Mouse (Mus musculus) fat pad, adult 2 months (tissue): ENCODE results near the gene Dcaf1.

ENCODE experiments used
- DNase-seq: peaks from one replicate; pipeline ENCODE4 v3.0.0-alpha.2; 2011; ENCODE audit warnings: low read depth, low spot score; ENCODE audit errors: extremely low read depth

Gene Dcaf1

DNA sequence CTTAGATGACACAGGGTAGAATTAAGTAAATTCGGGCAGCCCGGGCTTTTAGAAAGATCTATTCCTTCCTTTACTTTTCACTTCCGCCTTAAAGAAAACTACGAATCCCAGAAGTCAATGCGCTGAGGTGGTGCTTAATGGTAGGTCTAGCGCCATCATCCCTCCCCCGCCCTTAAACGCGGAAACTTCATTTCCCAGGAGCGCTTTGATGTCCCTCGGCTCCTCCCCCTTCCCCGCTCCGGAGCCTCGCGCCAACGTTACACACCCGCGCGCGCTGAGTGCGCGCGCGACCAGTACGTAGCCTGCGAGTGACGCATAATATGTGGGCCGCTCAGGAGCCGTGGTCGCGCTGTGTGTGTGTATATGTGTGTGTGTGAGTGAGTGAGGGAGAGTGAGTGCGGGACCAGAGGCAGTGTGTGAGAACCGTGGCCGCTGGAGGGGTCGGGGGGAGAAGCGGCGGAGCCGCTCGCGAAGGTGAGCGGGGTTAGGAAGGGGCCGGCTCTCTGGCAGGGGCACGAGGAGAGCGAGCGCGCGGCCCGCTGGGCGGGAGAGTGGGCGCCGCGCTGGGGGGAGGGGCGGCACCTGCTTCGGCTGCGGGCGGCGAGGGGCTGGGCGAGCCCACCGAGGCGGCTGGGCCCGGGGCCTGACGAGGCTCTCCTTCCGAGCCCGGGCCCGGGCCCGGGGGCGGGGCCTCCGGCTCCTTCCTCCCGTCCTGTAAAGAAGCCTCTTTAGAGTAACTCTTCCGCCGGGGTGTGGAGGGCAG is at the start of gene Dcaf1:
Gene Dcaf1 (plus strand): TSS at position 257 of the 763 bp plus-strand sequence.
- peak; percentile 84 for DNase-seq

DNA sequence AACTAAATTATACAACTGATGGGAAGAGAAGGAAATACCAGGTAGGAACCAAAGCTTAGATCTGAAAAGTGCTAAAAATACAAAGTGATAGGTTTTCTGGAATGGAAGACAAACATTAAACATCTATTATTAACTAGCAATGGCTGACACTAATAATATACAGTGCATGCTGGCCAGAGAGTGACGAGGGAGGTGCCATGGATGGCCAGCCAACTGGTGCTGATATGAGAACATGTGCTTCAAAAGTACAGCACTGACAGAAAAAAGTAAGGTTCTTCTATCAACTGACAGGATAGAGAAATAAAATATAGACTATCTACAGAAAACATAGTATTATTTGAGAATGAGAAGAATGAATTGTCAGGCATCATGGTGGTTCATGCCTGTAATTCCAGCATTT is 45.6 kb upstream of the Dcaf1 start:
- DNase-seq: no peak

DNA sequence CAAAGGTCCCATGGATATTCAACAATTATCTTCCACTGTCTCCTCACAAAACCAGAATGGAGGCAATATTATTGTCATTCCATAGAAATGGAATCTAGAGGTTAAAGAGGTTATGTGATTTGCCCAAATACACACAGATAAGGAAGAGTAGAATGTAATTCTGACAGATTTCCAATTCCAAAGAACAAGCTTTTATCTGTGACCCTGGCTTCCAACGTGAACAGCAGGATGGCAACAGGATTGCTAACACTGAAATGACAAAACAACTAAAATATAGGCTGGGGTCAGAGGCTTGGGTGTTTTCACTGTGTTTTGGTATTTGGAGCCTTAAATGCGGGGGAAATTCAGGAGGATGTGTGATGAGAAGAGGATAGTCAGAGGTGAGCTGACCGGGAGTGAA is 44.3 kb upstream of the Dcaf1 start:
- no peak for DNase-seq

DNA sequence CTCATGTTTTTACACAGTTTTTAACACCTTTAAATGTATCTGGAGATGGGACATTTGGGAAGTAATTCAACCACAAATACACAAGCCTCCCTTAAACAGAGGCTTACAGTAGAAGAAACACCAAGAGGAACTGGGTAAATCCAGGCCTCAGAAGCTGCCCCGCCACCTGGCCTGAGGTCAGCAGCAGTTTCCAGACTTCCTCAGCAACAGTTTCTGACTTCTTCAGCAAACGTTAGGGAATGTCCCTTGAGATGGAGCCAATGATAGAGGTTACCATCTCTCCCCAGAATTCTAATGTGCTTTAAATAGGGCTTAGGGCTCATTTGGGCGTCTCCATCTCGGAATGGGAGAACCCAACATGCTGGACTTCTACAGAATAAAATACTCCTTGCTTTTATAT is 43.4 kb upstream of the Dcaf1 start:
- no peak for DNase-seq

DNA sequence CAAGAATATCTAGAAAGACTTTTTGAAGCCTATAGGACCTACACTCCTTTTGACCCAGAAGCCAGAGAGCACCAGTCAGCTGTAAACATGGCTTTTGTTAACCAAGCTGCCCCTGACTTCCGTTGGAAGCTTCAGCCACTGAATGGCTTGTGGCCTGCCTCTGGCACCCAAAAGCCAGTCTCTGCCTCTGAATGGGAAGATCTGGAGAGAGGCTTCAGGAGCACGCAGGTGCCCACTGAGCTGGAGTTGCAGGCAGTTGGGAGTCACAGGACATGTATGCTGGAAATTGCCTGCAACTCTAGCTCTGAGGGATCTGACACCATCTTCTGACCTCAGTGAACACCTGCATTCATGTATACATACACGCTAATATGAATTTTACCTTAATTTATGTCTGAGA is 41.6 kb upstream of the Dcaf1 start:
- no peak for DNase-seq

DNA sequence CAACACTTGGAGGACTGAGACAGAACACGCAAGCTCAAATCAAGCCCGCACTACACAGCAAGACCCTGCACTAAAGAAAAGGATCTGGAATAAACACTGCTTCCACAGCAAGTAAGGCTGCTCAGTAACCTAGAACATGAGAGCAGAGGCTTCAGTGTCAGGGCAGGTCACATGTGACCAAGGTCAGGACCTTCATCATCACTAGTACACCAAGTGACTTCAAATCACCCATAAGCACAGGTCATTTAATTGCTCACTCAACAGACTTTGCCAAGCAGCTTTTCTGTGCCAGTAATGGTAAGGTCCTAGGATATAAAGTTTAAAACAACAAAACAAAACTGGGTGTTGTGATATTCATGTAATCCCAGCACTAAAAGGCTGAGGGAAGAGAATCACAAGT is 38.1 kb upstream of the Dcaf1 start:
- no peak for DNase-seq

DNA sequence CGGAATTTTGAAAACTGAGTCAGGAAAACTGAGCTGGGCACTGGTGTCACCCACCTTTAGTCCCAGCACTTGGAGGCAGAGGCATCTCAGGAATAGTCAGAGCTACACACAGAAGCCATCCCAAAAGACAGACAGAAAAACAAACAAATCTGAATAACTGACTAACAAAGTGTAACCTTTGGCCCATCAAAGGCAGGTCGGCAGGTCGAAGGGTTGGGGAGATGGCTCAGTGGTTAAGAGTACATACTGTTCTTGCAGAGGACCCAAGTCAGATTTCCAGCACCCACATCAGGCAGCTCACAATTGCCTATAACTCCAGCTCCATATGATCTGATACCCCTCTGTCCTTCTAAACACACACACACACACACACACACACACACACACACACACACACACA is 36.5 kb upstream of the Dcaf1 start:
- DNase-seq: no peak

DNA sequence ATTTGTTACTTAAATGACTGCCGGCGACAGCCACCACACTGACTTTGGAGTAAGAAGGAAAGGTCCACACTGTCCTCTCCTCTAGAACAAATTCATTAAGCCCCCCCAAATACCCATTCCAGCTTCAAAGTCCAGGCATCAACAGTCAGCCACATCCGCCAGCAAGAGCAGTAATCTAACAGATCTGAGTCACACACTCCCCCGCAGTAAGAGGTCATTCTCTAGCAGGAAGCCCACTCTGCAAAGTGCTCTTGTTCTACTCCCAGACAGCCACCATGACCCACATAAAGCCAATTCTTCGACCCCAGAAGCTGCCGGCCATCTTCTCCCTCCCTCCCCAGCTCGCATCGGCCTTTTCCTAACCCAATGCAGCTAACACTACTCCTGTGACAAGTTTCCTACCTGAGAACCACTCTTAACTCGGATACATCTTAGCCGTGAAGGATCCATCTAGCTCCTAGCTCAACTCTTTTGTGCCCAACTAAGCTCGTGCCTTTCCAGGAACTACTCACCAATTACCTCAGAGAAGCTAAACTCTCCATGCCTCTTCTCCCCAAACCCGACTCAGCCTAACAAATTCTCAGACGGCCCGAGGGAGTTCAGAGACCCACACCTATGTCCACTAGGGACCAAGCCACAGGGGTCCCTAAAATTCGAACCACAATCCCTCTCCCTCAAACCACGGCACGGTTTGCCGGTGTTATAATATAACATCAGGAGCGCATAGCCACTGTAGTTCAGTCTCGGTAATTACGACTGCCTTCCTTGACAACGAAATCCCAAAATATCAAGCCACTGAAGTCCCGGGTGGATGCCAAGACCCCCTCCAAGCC is 33.5 kb upstream of the Dcaf1 start:
- no peak for DNase-seq

DNA sequence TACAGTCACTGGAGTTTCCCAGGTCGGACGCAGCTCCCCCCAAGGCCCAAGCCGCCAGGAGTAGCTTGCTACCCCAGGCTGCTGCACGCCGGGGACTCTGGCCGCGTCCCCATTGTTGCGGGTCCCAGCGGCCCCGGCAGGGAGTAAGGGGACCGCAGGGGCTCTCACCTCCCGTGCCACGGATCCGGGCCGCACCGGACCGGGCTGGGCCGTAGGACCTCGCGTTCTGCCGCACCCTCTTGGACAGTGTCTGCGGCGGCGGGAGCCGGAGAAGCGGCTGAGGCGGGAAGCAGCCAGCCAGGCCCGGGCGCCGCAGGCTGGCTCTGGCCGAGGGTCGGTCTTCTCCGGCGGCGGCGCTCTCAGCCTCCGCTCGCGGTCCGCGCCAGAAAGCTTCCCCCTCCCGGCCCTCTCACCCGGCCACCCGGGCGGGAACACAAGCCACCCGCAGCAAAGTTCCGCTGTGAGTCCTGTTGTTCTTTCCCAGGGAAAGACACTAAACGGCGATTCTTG is 32.8 kb upstream of the Dcaf1 start, which contains the start of gene Rad54l2:
Gene Rad54l2 (minus strand): TSS at position 383 of the 510 bp plus-strand sequence.
- DNase-seq: no peak

DNA sequence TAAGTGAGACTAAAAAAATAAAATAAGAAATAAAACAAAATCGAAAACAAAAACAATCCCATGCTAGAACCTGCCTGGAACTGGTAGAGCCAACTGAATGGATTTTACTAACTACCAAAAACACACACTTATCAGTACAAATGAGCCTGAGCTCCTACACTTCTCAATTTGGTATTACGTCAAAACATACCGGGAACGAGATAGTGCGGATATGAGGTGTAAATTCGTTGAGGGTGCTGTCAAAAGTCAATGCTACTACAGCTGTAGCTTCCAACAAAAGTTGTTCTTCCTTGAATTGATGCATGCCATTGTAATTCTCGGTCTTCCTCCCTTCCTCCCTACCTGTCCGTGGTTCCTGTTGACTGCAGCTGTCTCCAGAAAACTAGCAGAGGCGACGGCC is 32.3 kb upstream of the Dcaf1 start:
- no peak for DNase-seq

DNA sequence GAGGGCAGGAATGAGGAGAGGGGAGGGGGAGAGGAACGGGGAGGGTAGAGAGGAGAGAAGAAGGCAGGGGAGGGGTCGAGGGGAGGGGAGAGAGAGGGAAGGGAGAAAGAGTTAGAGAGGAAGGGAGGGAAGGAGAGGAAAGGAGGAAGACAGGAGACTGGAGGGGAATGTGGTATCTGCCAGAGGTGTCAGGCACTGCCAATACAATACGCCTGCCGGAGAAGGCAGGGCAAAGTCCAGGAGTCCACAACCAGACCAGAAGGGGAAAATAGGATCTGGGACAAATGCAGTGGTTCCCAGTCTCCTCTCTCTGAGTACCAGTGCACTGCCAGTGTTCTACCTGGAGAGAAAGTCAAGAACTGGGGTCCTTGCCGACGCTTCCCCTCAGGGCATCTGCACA is 30.8 kb upstream of the Dcaf1 start:
- DNase-seq: no peak

DNA sequence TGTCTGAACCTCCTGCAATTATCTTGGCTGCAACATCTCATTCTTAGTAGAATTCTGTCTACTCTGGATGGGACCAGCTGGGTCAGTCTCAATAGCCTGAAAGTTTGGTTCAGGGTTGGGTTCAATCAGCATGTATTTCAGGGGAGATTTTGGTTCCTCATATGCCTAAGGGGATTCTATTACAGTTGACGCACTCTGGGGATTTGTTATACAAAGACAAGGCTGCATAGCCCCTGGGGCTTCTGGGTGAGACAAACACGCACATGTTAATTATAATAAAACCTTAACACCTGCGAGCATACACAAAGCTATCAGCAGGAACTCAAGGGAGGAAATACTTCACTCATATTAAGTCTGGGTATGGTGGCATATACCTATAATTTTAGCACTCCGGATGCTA is 15.2 kb upstream of the Dcaf1 start:
- DNase-seq: no peak

DNA sequence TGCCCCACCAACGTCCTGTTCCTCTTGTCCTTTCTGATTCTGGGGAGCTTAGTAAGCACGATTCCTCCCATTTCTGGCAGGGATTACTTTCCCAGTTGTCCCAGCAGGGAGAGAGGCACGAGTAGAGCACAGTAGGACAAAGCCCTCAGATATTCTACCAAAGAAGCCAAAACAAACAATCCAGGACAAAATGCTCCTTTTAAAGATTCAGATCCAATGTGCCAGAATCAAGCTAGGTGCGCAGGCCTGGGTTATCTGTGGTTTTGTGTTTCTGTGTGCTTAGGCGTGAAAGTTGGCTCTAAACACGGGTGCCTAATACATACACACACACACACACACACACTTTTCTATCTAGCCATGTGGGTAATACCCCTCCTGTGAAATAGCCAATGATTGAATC is 3.5 kb upstream of the Dcaf1 start:
- no peak for DNase-seq

DNA sequence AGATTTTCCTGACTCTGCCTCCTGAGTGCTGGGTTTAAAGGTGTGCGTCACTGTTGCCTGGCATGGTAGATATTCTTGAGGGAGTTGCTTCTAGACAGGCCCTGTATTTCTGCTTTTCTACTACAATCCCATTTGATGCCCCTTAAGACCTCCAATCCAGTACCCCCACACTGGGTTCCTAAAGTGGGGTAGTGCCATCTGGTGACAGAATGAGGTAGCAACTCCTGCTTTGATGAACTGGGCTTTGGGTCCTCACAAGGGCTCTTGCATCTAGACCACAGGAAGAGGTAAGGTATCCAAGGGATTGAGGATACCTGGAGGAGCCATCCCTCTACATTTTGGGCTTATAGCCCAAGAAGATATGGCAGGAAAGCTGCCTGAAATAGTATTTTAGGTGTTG is 2.5 kb upstream of the Dcaf1 start:
- no peak for DNase-seq

DNA sequence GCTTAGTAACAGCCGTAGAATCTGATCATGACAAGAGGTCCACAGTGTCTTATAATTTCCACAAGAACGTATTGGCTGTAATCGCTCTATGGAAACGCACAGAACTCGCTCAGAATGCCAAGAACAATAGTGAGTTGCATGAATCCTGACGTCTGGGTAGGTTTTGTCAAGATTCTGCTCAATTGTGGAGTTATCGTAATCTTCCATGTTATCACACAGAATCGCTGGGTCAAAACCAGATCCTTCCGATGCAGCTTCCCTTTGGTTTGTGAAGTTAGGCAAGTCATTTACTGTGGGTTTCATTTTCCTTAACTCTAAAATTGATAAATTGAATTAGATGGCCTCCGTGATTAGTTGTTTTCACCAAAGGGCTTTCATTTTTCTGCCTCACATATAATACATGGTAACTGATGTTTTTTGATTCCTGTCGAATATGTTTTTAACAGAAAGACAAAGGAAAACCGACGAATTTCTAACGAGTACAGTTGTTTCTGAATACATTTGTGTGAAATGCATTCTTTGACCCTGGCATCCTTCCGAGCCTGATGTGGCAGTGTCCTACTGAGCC is 540 bp upstream of the Dcaf1 start:
- DNase-seq: no peak

DNA sequence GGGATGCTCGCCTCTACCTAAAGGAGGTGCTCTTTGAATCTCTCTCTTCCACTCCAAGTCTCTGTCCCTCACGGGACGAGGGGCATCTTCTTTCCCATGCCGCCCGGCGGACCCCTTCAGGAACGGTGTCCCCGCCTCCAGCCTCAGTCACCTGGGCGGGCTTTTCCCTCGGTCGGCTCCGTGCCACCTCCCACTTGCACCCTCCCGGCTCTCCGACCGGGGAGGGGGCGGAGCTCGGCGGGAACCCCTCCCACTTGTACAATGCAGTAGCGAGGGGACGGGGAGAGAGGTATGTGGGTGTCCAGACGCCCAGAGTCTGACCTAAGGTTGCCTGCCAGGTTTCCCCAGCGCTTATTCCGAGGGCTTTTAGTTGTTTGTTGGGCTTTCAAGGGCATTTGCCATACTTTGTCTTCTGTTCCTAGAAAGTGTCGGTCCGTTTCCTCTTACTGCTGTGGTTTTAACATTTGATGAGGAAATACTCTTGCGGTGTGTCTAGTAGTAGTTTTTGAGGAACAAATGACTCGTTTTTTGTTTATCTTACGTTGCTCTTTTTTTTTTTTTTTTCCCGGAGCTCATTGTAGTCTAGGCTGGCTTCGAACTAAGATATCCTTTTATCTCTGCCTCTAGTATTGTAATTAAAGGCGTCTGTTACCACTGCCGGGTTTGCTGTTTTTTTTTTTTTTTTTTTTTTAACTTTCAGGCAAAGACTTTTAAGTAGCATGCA is 869 bp downstream of the Dcaf1 start:
- DNase-seq: no peak

DNA sequence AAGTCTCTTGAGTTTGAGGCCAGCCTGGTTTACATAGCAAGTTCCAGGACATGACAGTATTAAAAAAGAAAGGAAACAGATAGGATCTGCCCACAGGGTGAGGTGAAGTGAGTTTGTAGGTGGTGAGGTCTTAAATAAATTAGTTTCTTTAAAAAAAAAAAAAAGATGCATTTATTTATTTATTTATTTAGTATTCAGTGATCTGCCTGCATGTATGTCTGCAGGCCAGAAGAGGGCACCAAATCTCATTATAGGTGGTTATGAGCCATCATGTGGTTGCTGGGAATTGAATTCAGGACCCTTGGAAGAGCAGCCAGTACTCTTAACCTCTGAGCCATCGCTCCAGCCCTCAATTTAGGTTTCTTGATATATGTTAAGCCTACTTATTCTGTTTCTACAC is 18.9 kb downstream of the Dcaf1 start:
- DNase-seq: no peak

DNA sequence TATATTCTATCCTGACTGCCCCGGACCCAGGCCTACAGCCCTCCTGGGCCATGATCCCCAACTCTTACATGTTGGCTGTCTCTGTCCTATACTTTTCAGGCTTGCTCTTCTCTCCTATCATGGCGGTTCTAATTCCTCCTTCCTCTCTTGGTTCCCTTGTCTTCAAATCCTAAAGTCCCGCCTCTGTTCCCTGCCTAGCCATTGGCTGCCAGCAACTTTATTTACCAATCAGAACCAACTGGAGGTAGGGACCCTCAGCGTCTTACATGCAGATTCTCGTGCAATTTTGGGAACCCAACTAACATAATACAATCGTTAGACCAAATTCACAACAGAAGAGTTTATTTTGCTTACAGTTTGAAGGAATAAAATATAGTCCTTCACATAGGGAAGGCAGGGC is 21.1 kb downstream of the Dcaf1 start:
- DNase-seq: no peak

DNA sequence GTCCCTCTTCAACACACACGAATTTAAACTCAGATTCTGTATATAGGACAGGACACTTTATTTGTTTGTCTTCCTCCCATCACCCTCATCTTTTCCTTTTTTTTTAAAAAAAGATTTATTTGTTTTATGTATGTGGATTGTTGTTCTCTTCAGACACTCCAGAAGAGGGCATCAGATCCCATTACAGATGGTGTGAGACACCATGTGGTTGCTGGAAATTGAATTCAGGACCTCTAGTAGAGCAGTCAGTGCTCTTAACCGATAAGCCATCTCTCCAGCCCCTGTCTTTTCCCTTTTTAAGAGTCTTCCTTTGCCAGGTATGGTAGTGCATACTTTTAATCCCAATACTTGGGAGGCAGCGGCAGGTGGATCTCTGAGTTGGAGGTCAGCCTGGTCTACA is 35.0 kb downstream of the Dcaf1 start:
- DNase-seq: no peak

DNA sequence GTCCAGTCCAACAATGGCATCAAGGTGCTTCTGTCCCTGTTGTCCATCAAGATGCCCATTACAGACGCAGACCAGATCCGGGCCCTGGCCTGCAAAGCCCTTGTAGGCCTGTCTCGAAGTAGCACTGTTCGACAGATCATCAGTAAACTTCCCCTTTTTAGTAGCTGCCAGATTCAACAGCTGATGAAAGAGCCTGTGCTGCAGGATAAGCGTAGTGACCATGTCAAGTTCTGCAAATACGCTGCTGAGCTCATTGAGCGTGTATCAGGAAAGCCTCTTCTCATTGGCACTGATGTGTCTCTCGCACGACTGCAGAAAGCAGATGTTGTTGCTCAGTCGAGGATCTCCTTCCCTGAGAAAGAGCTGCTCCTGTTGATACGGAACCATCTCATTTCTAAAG is 36.4 kb downstream of the Dcaf1 start:
- DNase-seq: no peak

DNA sequence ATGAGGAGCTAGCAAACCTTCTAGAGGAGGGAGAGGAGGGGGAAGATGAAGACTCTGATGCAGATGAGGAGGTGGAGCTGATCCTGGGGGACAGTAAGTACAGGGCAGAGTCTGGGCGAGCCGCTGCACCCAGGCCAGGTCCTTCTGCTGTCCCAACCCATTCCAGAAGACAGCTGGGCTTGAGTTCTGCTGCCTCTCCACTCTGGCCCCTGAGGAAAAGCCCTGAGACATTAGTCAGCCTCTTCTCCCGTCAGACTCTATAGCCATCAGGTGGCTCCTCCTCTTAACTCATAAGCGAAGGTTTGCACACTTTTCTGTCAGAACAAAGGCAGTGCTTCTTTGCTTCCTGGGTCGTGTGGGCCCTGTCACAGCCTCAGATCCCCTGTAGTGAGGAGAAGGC is 52.5 kb downstream of the Dcaf1 start:
- no peak for DNase-seq
